9 mouse cellular contexts compared by ENCODE assay signal in genomic region chr16:10546865-10547264, GRCm38 (mm10). TPM values are rescaled to one million over a fixed set of nuclear protein-coding genes. Genes with fewer than 3 reads are reported as not detected.
DNase-seq lines count a peak whose midpoint lies in the region; ATAC-seq lines count a peak whose summit lies in the region.
"Had no signal": no experiment of that assay in that cellular context is flagged by ENCODE, and none has a peak within 500 bp of the region (broad histone marks: within the 10 kb centered on the region; RNA-seq: fewer than 3 reads in every experiment).

No protein-coding gene starts in this region.

- H3K4me1 ChIP-seq in heart, embryonic 13.5 days: peaks cover 29% of the 10 kb centered on the region
- peaks cover 30% of the 10 kb centered on the region for H3K4me1 ChIP-seq in heart, embryonic 10.5 days
- H3K4me1 ChIP-seq in liver, embryonic 11.5 days (replicated peaks; ENCODE audit: control insufficient read depth, insufficient read depth, low read length): peaks cover 14% of the 10 kb centered on the region
- H3K4me1 ChIP-seq in embryonic facial prominence, embryonic 15.5 days: peaks cover 30% of the 10 kb centered on the region
- H3K4me1 ChIP-seq in midbrain, embryonic 15.5 days: peaks cover 34% of the 10 kb centered on the region

- 46% methylated on average over 3 of the region's 3 CpGs for WGBS in heart, embryonic 13.5 days
- 56% methylated on average over 3 of the region's 3 CpGs for WGBS in heart, embryonic 10.5 days
- WGBS in liver, embryonic 11.5 days: 73% methylated on average over 3 of the region's 3 CpGs
- WGBS in embryonic facial prominence, embryonic 15.5 days: 60% methylated on average over 3 of the region's 3 CpGs
- 78% methylated on average over 3 of the region's 3 CpGs for WGBS in midbrain, embryonic 15.5 days

- no peaks in the 10 kb centered on the region for H3K9me3 ChIP-seq in heart, embryonic 13.5 days
- H3K9me3 ChIP-seq in heart, embryonic 10.5 days: no peaks in the 10 kb centered on the region
- no peaks in the 10 kb centered on the region for H3K9me3 ChIP-seq in liver, embryonic 11.5 days (ENCODE audit: control insufficient read depth, low read length)
- no peaks in the 10 kb centered on the region for H3K9me3 ChIP-seq in embryonic facial prominence, embryonic 15.5 days (replicated peaks)
- H3K9me3 ChIP-seq in midbrain, embryonic 15.5 days: no peaks in the 10 kb centered on the region
- H3K9me3 ChIP-seq: kidney, embryonic 15.5 days had no signal

- peak overlapping the region; percentile 92; the same call in 1 of the 2 replicates for H3K9ac ChIP-seq in heart, embryonic 13.5 days
- H3K9ac ChIP-seq in liver, embryonic 11.5 days (ENCODE audit: low read depth, low read length): 0 out of 2 replicates have a peak overlapping the region, but pooled peaks have one; percentile 38
- H3K9ac ChIP-seq in embryonic facial prominence, embryonic 15.5 days: no peak overlapping the region
- H3K9ac ChIP-seq in midbrain, embryonic 15.5 days: no peak overlapping the region
- H3K9ac ChIP-seq: kidney, embryonic 15.5 days had no signal

- no peaks in the 10 kb centered on the region for H3K27me3 ChIP-seq in heart, embryonic 13.5 days (replicated peaks)
- no peaks in the 10 kb centered on the region for H3K27me3 ChIP-seq in heart, embryonic 10.5 days (ENCODE audit: insufficient read depth, poor library complexity, severe bottlenecking)
- H3K27me3 ChIP-seq in liver, embryonic 11.5 days (replicated peaks; ENCODE audit: control insufficient read depth, insufficient read depth, low read length): no peaks in the 10 kb centered on the region
- H3K27me3 ChIP-seq in embryonic facial prominence, embryonic 15.5 days: no peaks in the 10 kb centered on the region
- H3K27me3 ChIP-seq in midbrain, embryonic 15.5 days (replicated peaks): no peaks in the 10 kb centered on the region
- H3K27me3 ChIP-seq: kidney, embryonic 15.5 days had no signal

- H3K27ac ChIP-seq in heart, embryonic 13.5 days (replicated peaks): no peak overlapping the region
- H3K27ac ChIP-seq in heart, embryonic 10.5 days: no peak overlapping the region
- no peak overlapping the region for H3K27ac ChIP-seq in liver, embryonic 11.5 days (ENCODE audit: low read depth, low read length)
- H3K27ac ChIP-seq in embryonic facial prominence, embryonic 15.5 days (replicated peaks): no peak overlapping the region
- H3K27ac ChIP-seq in midbrain, embryonic 15.5 days: no peak overlapping the region
- H3K27ac ChIP-seq: kidney, embryonic 15.5 days had no signal

- no peak for ATAC-seq in heart, embryonic 13.5 days (ENCODE audit: extremely low read depth, insufficient number of reproducible peaks, low FRiP score, low TSS enrichment)
- ATAC-seq in liver, embryonic 11.5 days (replicated peaks; ENCODE audit: low FRiP score): no peak
- ATAC-seq in embryonic facial prominence, embryonic 15.5 days (ENCODE audit: insufficient number of reproducible peaks, low FRiP score, low TSS enrichment, low read depth): no peak
- ATAC-seq in midbrain, embryonic 15.5 days (replicated peaks): no peak

- no peaks in the 10 kb centered on the region for H3K36me3 ChIP-seq in heart, embryonic 13.5 days
- H3K36me3 ChIP-seq in heart, embryonic 10.5 days: peaks cover 3% of the 10 kb centered on the region; the same call in 1 of the 2 replicates
- H3K36me3 ChIP-seq in liver, embryonic 11.5 days (ENCODE audit: control insufficient read depth, insufficient read depth, low read length): no peaks in the 10 kb centered on the region
- no peaks in the 10 kb centered on the region for H3K36me3 ChIP-seq in embryonic facial prominence, embryonic 15.5 days
- no peaks in the 10 kb centered on the region for H3K36me3 ChIP-seq in midbrain, embryonic 15.5 days (replicated peaks)
- H3K36me3 ChIP-seq: kidney, embryonic 15.5 days had no signal

- no peak for DNase-seq in heart, embryonic 10.5 days (ENCODE audit: low spot score)
- no peak for DNase-seq in liver, embryonic 11.5 days (ENCODE audit: low spot score)
- no peak for DNase-seq in liver
- no peak for DNase-seq in left cerebral cortex, adult 18-20 months (ENCODE audit: low spot score in 2 of 2)
- DNase-seq: adrenal gland, postnatal 14 days had no signal

- peak overlapping the region; percentile 86 for H3K4me2 ChIP-seq in heart, embryonic 13.5 days
- H3K4me2 ChIP-seq in liver, embryonic 11.5 days: peak overlapping the region; percentile 20
- peak overlapping the region; percentile 66; the same call in 1 of the 2 replicates for H3K4me2 ChIP-seq in embryonic facial prominence, embryonic 15.5 days (replicated peaks)
- H3K4me2 ChIP-seq in midbrain, embryonic 15.5 days: peak overlapping the region; percentile 60; the same call in 1 of the 2 replicates

- 0 out of 2 replicates have a peak overlapping the region, but pooled peaks have one; percentile 3 for H3K4me3 ChIP-seq in heart, embryonic 13.5 days
- no peak overlapping the region for H3K4me3 ChIP-seq in heart, embryonic 10.5 days
- no peak overlapping the region for H3K4me3 ChIP-seq in liver, embryonic 11.5 days (ENCODE audit: low read depth, low read length)
- no peak overlapping the region for H3K4me3 ChIP-seq in embryonic facial prominence, embryonic 15.5 days (replicated peaks)
- H3K4me3 ChIP-seq in midbrain, embryonic 15.5 days: peak overlapping the region; percentile 93; the same call in 1 of the 2 replicates

RNA-seq across cellular contexts. Expression of gene Clec16a, which starts 1.7 kb away (rescaled TPM):
- polyA plus RNA-seq in heart, embryonic 13.5 days (2015; fragmentation: Nextera tagmentation; extraction: Ambion mirVana): 24.9 and 29.7 TPM in 2 replicates
- 24.5 and 27.3 TPM in 2 replicates for polyA plus RNA-seq in heart, embryonic 10.5 days (2016; fragmentation: Nextera tagmentation; extraction: Ambion mirVana)
- 25.6 and 27.4 TPM in 2 replicates for polyA plus RNA-seq in liver, embryonic 11.5 days (2014; fragmentation: Nextera tagmentation; extraction: Ambion mirVana)
- 39.6 and 42.8 TPM in 2 replicates for polyA plus RNA-seq in embryonic facial prominence, embryonic 15.5 days (2015; fragmentation: Nextera tagmentation; extraction: Ambion mirVana)
- polyA plus RNA-seq in midbrain, embryonic 15.5 days (2015; fragmentation: Nextera tagmentation; extraction: Ambion mirVana): 73.9 and 89.0 TPM in 2 replicates
- 10 to 100 TPM; 98.0 to 98.1 TPM for total RNA-seq in left cerebral cortex, adult 18-20 months (2021)

RNA-seq across cellular contexts. Expression of gene Dexi, which starts 4.0 kb away (rescaled TPM):
- 13.3 and 15.0 TPM in 2 replicates for polyA plus RNA-seq in heart, embryonic 13.5 days (2015; fragmentation: Nextera tagmentation; extraction: Ambion mirVana)
- 11.9 and 13.8 TPM in 2 replicates for polyA plus RNA-seq in heart, embryonic 10.5 days (2016; fragmentation: Nextera tagmentation; extraction: Ambion mirVana)
- 8.7 and 9.6 TPM in 2 replicates for polyA plus RNA-seq in liver, embryonic 11.5 days (2014; fragmentation: Nextera tagmentation; extraction: Ambion mirVana)
- polyA plus RNA-seq in embryonic facial prominence, embryonic 15.5 days (2015; fragmentation: Nextera tagmentation; extraction: Ambion mirVana): 26.5 and 26.7 TPM in 2 replicates
- 17.1 and 17.8 TPM in 2 replicates for polyA plus RNA-seq in midbrain, embryonic 15.5 days (2015; fragmentation: Nextera tagmentation; extraction: Ambion mirVana)
- 10 to 100 TPM; 64.4 to 69.2 TPM for total RNA-seq in left cerebral cortex, adult 18-20 months (2021)

Comparison
In these comparisons a context has a peak if more than half of its experiments do, and no peak if none do; other contexts are left out.
1. H3K4me3 ChIP-seq: peak in heart, embryonic 13.5 days (single experiment) and midbrain, embryonic 15.5 days (single experiment); none in heart, embryonic 10.5 days (single experiment), liver, embryonic 11.5 days (single experiment) and embryonic facial prominence, embryonic 15.5 days (single experiment).
2. H3K4me2 ChIP-seq: peak in every context shown above with its lines; median percentile 86 in heart, embryonic 13.5 days; 66 in embryonic facial prominence, embryonic 15.5 days; 60 in midbrain, embryonic 15.5 days; 20 in liver, embryonic 11.5 days.
3. H3K9ac ChIP-seq: peak in heart, embryonic 13.5 days (single experiment) and liver, embryonic 11.5 days (single experiment); none in embryonic facial prominence, embryonic 15.5 days (single experiment) and midbrain, embryonic 15.5 days (single experiment).